Mouse (Mus musculus) regulatory T cell (primary cell): ENCODE data around the gene Nipal4.

Experiments used
- in situ Hi-C: fragments of 300-600 bp; cut with MboI, MseI; formaldehyde crosslinking; loops from one replicate; pipeline ENCODE4 v1.15.1; 2025; ENCODE audit warnings: high pct_unique_total_duplicates

The Nipal4 gene

GRCm38 (mm10) chr11:46115411-46116173, 50.7 kb downstream of the Nipal4 start:
- in situ Hi-C loops = no loop called here

GRCm38 (mm10) chr11:46115011-46115410, 51.3 kb downstream of the Nipal4 start:
- in situ Hi-C loops = no loop called here

GRCm38 (mm10) chr11:46114221-46114620, 52.1 kb downstream of the Nipal4 start:
- in situ Hi-C loops = no loop called here

GRCm38 (mm10) chr11:46113211-46113610, 53.1 kb downstream of the Nipal4 start:
- in situ Hi-C loops = no loop called here

- in situ Hi-C loops = no loop called here
Measured at GRCm38 (mm10) chr11:46110945-46111287, 55.4 kb downstream of the Nipal4 start.

GRCm38 (mm10) chr11:46110156-46110944, 56.0 kb downstream of the Nipal4 start:
- in situ Hi-C loops = no loop called here

GRCm38 (mm10) chr11:46109206-46109605, 57.1 kb downstream of the Nipal4 start:
- in situ Hi-C loops = no loop called here

GRCm38 (mm10) chr11:46107046-46107445, 59.3 kb downstream of the Nipal4 start:
- in situ Hi-C loops = no loop called here

- in situ Hi-C loops = loop anchor here (5.0 kb wide), 1 partner anchor 60 kb away; no protein-coding TSS in a partner anchor
Measured at GRCm38 (mm10) chr11:46102107-46102506, 64.2 kb downstream of the Nipal4 start.
